ENCODE assay signal across 9 mouse cellular contexts in genomic region chr3:67374360-67374778, GRCm38 (mm10). TPM values are rescaled to one million over a fixed set of nuclear protein-coding genes. Genes with fewer than 3 reads are reported as not detected.
A peak's percentile ranks its signal among the peaks of the same experiment; 100 is the strongest.
DNase-seq lines count a peak whose midpoint lies in the region; ATAC-seq and TF ChIP-seq lines count a peak whose summit lies in the region.
"Had no signal": no experiment of that assay in that cellular context is flagged by ENCODE, and none has a peak within 500 bp of the region (broad histone marks: within the 10 kb centered on the region; RNA-seq: fewer than 3 reads in every experiment).

No protein-coding gene starts in this region.

- TF ChIP-seq POLR2A in embryonic fibroblast, embryonic 13.5 days (IDR thresholded peaks at IDR 0.05; ENCODE audit: low read depth, low read length) = no peak

- no peak for DNase-seq in left cerebral cortex, adult 2 months (ENCODE audit: extremely low spot score in 1 of 2, low spot score in 2 of 2)
- DNase-seq in left cerebral cortex, adult 8-10 months (ENCODE audit: low spot score in 2 of 2) = no peak
- no peak for DNase-seq in adrenal gland, postnatal 36 days
- no peak for DNase-seq in frontal cortex, postnatal 10 days (ENCODE audit: low spot score in 2 of 2)

- peak; percentile 11; the same call in 1 of the 2 replicates for ATAC-seq in intestine, postnatal 0 days
- ATAC-seq in neural tube, embryonic 14.5 days (ENCODE audit: low read depth) = peak; percentile 41
- no peak for ATAC-seq in activated CD4-positive, CD25-positive, alpha-beta regulatory T cell, adult 4 months

- WGBS in intestine, postnatal 0 days = 35% methylated on average over 7 of the region's 7 CpGs
- WGBS in neural tube, embryonic 14.5 days = 40% methylated on average over 7 of the region's 7 CpGs

- H3K9ac ChIP-seq in intestine, postnatal 0 days (ENCODE audit: low read depth, low read length) = no peak overlapping the region
- H3K9ac ChIP-seq in neural tube, embryonic 14.5 days (replicated peaks; ENCODE audit: low read depth, low read length) = peak overlapping the region; percentile 52

- no peak overlapping the region for H3K27ac ChIP-seq in left cerebral cortex, adult 2 months
- no peak overlapping the region for H3K27ac ChIP-seq in embryonic fibroblast, embryonic 13.5 days (ENCODE audit: insufficient read depth, low read length)
- H3K27ac ChIP-seq in intestine, postnatal 0 days (ENCODE audit: low read depth, low read length) = no peak overlapping the region
- no peak overlapping the region for H3K27ac ChIP-seq in neural tube, embryonic 14.5 days (ENCODE audit: low read depth, low read length)

- H3K27me3 ChIP-seq in intestine, postnatal 0 days (replicated peaks; ENCODE audit: control insufficient read depth, insufficient read depth, low read length) = no peaks in the 10 kb centered on the region
- no peaks in the 10 kb centered on the region for H3K27me3 ChIP-seq in neural tube, embryonic 14.5 days (ENCODE audit: control insufficient read depth, insufficient read depth, low read length)

- peak overlapping the region; percentile 56 for H3K4me3 ChIP-seq in left cerebral cortex, adult 2 months
- H3K4me3 ChIP-seq in embryonic fibroblast, embryonic 13.5 days (ENCODE audit: insufficient read depth, low read length) = peak overlapping the region; percentile 40
- H3K4me3 ChIP-seq in intestine, postnatal 0 days (ENCODE audit: low read depth, low read length) = peak overlapping the region; percentile 29
- H3K4me3 ChIP-seq in neural tube, embryonic 14.5 days (ENCODE audit: low read depth, low read length) = peak overlapping the region; percentile 50

- intact Hi-C loops in left cerebral cortex, adult 2 months (cut with DNase I) = no loop called here

- H3K9me3 ChIP-seq in intestine, postnatal 0 days (ENCODE audit: control insufficient read depth) = no peaks in the 10 kb centered on the region
- H3K9me3 ChIP-seq in neural tube, embryonic 14.5 days (ENCODE audit: control insufficient read depth, low read length) = no peaks in the 10 kb centered on the region

- H3K4me2 ChIP-seq in intestine, postnatal 0 days (replicated peaks; ENCODE audit: low read depth) = peak overlapping the region; percentile 64
- peak overlapping the region; percentile 79 for H3K4me2 ChIP-seq in neural tube, embryonic 14.5 days (ENCODE audit: low read depth, low read length)

- no peaks in the 10 kb centered on the region for H3K36me3 ChIP-seq in intestine, postnatal 0 days (ENCODE audit: control insufficient read depth, insufficient read depth)
- H3K36me3 ChIP-seq in neural tube, embryonic 14.5 days (ENCODE audit: control insufficient read depth, insufficient read depth, low read length) = no peaks in the 10 kb centered on the region

- no peaks in the 10 kb centered on the region for H3K4me1 ChIP-seq in embryonic fibroblast, embryonic 13.5 days (ENCODE audit: control insufficient read depth, insufficient read depth, low read length)
- H3K4me1 ChIP-seq in intestine, postnatal 0 days (replicated peaks; ENCODE audit: control insufficient read depth, insufficient read depth, low read length) = no peaks in the 10 kb centered on the region
- H3K4me1 ChIP-seq in neural tube, embryonic 14.5 days (ENCODE audit: control insufficient read depth, insufficient read depth, low read length) = no peaks in the 10 kb centered on the region

- no peak for TF ChIP-seq CTCF in left cerebral cortex, adult 2 months (IDR thresholded peaks at IDR 0.05)
- no peak for TF ChIP-seq CTCF in embryonic fibroblast, embryonic 13.5 days (IDR thresholded peaks at IDR 0.05; ENCODE audit: borderline replicate concordance, insufficient read depth, low read length)
- TF ChIP-seq CTCF in intestine, postnatal 0 days (IDR thresholded peaks at IDR 0.05; ENCODE audit: low read depth) = no peak

RNA-seq across cellular contexts. Expression of gene Mlf1, which starts 0.5 kb away (rescaled TPM):
- total RNA-seq in left cerebral cortex, adult 2 months (2021) = 1 to 10 TPM in 1 of 2 experiments, under 1 TPM in 1; 0.96 to 1.2 TPM
- total RNA-seq in left cerebral cortex, adult 8-10 months (2022) = 1 to 10 TPM in 3 of 4 experiments, under 1 TPM in 1; 0.89 to 2.1 (median 1.5) TPM
- polyA plus RNA-seq in embryonic fibroblast, embryonic 13.5 days (2011; ENCODE audit: insufficient read length, low read depth, missing spikeins) = 4.3 and 7.5 TPM in 2 replicates
- polyA plus RNA-seq in intestine, postnatal 0 days (2015; fragmentation: Nextera tagmentation; extraction: Ambion mirVana) = 4.5 and 4.8 TPM in 2 replicates
- 16.2 and 16.3 TPM in 2 replicates for polyA plus RNA-seq in neural tube, embryonic 14.5 days (2014; fragmentation: Nextera tagmentation; extraction: Ambion mirVana)
- total RNA-seq in adrenal gland, postnatal 36 days (2021) = 1 to 10 TPM; 5.3 to 8.6 TPM
- polyA plus RNA-seq in activated CD4-positive, CD25-positive, alpha-beta regulatory T cell, adult 4 months (2017; shearing (Covaris generic)) = 1 to 10 TPM; 2.0 to 2.7 TPM

RNA-seq across cellular contexts. Expression of gene Gm17402, which starts 0.6 kb away (rescaled TPM):
- not detected for total RNA-seq in left cerebral cortex, adult 2 months (2021)
- total RNA-seq in left cerebral cortex, adult 8-10 months (2022) = not detected
- polyA plus RNA-seq in embryonic fibroblast, embryonic 13.5 days (2011; ENCODE audit: insufficient read length, low read depth, missing spikeins) = not detected in 2 replicates
- polyA plus RNA-seq in intestine, postnatal 0 days (2015; fragmentation: Nextera tagmentation; extraction: Ambion mirVana) = not detected in 2 replicates
- not detected in 2 replicates for polyA plus RNA-seq in neural tube, embryonic 14.5 days (2014; fragmentation: Nextera tagmentation; extraction: Ambion mirVana)
- not detected for total RNA-seq in adrenal gland, postnatal 36 days (2021)
- polyA plus RNA-seq in activated CD4-positive, CD25-positive, alpha-beta regulatory T cell, adult 4 months (2017; shearing (Covaris generic)) = not detected
- total RNA-seq: adrenal gland, adult 2 months had no signal
- polyA plus RNA-seq: adrenal gland, adult 2 months had no signal

RNA-seq across cellular contexts. Expression of gene Gfm1, which starts 55.5 kb away (rescaled TPM):
- total RNA-seq in left cerebral cortex, adult 2 months (2021) = 10 to 100 TPM; 41.9 to 57.5 TPM
- total RNA-seq in left cerebral cortex, adult 8-10 months (2022) = 10 to 100 TPM; 48.0 to 60.1 (median 52.6) TPM
- 45.6 and 52.6 TPM in 2 replicates for polyA plus RNA-seq in embryonic fibroblast, embryonic 13.5 days (2011; ENCODE audit: insufficient read length, low read depth, missing spikeins)
- 26.4 and 30.2 TPM in 2 replicates for polyA plus RNA-seq in intestine, postnatal 0 days (2015; fragmentation: Nextera tagmentation; extraction: Ambion mirVana)
- polyA plus RNA-seq in neural tube, embryonic 14.5 days (2014; fragmentation: Nextera tagmentation; extraction: Ambion mirVana) = 31.3 and 38.1 TPM in 2 replicates
- total RNA-seq in adrenal gland, postnatal 36 days (2021) = 100 to 1,000 TPM; 102 to 108 TPM
- 10 to 100 TPM; 36.4 to 47.3 TPM for polyA plus RNA-seq in activated CD4-positive, CD25-positive, alpha-beta regulatory T cell, adult 4 months (2017; shearing (Covaris generic))
